Mouse (Mus musculus) cerebellum, adult 18-20 months (tissue): ENCODE data around the gene Golga7b.

Source experiments
- DNase-seq, 2 experiments: peaks; one replicate each; pipeline ENCODE4 v3.0.0; 2021

The Golga7b gene

DNA sequence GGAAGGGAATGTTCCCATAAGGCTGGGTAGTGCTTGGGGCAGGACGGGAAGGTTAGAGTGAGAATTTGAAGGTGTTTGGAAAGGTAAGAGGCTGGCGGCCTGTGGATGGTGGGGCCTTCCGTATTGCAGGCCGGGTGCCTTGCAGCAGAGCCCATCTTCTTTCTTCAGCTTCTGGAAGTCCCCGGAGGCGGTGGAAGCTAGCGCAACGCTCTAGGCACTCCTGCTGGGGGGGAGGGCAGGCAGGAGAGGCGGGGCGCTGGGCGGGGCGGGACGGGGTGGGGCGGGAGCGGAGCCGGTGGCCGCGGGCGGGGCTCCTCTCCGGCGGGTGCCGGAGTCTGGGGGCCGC is 8.0 kb downstream of the Golga7b start:
- DNase-seq, result peak in 1 of 2 experiments; percentile 72

DNA sequence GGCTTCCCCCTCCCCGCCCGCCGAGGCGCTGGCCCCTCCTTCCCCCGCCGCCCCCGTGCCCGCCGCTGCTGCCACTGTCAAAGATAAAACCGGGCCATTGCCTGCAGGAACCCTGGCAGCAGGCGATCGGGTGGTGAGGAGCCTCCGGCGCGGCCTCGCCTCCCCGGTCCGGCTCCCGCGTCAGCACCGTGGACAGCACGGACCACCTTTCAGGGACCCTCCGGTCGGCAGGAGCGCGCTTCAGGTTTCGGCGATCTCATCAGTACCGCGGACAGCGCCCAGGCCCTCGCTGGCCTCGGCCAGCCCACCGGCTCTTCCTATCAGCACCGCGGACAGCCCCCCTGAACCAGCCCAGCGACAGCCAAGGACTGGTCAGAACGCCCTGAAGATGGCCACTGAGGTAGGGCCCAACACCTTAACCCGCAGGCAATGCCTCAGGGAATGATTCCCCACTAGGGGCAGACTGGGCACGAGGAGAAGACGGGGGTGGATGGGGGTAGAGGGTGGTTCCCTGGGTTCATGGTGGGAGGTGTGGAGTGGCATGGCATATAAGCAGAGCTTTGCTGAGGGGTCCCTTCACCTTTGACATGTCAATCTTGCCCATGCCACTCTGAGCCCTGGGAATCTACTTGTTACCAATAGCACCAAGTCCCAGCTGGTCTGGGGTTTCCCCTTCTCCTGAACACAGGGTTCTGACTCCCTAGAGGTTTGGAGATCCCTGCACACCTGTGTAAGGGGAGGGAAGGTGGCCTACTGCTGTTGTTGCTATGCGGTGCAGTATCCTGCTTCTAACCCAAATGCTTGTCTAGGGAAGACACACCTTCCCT is 8.6 kb downstream of the Golga7b start:
- DNase-seq, result peak; percentile 74 to 77

DNA sequence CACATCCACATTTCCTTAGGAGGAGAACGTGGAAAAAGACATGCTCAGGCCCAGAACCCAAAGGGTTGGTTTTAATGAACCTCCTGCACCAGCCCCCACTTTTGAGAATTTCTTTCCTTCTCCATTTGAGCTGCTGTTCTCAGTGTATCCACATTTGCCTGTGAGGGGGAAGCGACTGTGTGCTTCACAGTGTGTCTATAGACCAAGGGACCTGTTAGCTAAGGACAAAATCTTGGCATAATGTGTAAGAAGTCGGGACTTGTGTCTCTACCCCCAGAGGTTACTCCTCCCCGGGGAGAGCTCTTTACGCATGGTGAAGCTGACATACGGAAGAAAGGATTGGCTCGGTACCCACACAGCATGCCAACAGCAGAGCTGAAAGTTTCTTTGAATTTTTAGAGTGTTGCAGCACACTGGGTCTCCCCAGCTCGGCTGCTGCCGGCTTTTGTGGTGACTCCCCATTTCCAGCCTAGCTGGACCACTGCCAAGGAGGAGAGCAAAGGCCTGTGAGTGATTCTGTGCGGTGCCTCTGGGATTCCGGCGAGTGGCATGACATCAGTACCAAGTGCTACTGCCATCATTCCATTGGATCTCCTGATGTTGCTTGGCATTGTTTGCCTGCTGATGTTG is 9.4 kb downstream of the Golga7b start:
- peak; percentile 80 to 85 for DNase-seq

- DNase-seq, result no peak
Observed at GRCm38 (mm10) chr19:42257241-42257635, 9.9 kb downstream of the Golga7b start.

DNA sequence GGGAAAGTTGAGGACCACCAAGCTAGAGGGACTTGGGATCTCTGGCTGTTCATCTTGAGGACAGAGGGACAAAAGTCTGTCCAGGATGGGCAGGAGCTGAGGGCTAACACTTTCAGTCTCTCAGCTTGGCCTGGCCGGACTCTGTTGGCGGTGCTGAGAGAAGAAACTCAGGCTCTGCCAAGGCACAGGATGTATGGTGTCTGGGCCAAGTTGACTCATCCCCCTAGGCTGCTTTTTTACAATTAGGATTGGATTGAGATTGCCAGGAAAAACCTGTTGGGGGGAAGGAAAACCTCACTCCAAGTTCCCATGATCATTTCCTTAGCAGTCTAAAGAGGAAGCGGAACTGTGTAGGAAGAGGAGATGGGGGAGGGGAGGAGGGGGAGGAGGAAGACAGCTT is 10.7 kb downstream of the Golga7b start:
- peak; percentile 79 to 85 for DNase-seq

- DNase-seq, result peak; percentile 86 to 88
Observed at GRCm38 (mm10) chr19:42258596-42258995, 11.2 kb downstream of the Golga7b start.

GRCm38 (mm10) chr19:42260486-42260885 is 13.1 kb downstream of the Golga7b start:
- DNase-seq, result peak; percentile 26 to 34

GRCm38 (mm10) chr19:42263524-42263923 is 16.1 kb downstream of the Golga7b start:
- DNase-seq, result no peak

- peak in 1 of 2 experiments; percentile 36 for DNase-seq
Observed at GRCm38 (mm10) chr19:42268337-42268736, 21.0 kb downstream of the Golga7b start.

DNA sequence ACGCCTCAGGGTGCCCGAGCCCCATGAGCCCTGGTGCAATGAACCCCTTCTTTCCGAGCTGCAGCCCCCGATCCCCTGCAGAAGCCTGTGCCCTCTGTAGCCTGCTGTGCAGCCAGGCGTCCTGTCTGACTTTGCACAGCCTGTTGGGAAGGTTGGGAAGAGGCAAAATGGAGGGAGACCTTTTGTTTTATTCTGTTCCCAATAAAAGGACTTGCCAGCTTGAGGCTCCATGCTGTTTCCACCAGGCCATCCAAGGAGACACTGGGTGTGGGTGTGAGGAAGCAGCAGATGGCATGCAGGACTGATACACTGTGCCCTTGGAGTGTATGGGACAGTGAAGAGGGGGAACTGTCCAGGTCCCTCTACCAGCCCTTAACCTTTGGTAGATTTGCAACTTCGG is 22.7 kb downstream of the Golga7b start:
- peak; percentile 63 to 73 for DNase-seq

GRCm38 (mm10) chr19:42271182-42271581 is 23.8 kb downstream of the Golga7b start:
- DNase-seq, result peak in 1 of 2 experiments; percentile 21

GRCm38 (mm10) chr19:42272003-42272963 is 24.9 kb downstream of the Golga7b start:
- DNase-seq, result peak; percentile 88 to 93

GRCm38 (mm10) chr19:42277288-42277687 is 29.9 kb downstream of the Golga7b start:
- DNase-seq, result no peak

DNA sequence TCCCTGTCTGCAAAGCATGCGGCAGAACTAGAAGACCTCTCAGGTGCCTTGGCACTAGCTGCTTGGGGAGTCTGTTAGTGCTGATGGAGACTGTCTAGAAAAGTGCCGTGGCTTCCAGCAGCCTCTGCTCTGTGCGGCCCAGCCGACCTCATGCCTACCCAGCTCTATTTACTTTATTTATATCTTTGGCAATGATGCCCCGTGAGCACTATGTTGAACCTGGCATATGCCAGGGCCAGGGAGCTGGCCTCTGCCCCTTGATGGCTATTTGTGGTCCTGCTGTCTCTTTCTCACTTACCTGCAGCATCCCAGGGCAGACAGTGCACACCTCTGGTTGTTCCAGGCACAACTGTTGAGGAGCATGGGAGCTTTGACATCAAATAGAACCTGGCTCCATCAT is 31.1 kb downstream of the Golga7b start:
- DNase-seq, result no peak

DNA sequence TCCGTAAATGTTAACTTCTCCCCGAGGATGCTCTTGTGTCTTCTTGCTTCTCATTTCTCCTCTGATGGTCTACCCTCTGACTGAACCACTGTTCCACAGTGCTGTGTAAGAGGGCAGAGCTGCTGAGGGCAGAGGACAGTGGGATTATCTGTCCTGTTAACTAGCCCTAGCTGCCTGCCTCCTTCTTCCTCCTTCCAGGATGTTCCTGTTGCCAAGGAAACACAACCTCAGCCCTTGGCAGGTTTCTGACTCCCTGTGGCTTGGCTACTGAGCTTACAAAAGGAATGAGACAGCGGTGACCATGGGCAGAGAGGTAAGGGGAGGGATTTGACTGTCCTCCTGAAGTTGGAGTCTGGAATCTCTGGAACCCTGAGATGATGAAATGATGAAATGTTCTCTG is 32.2 kb downstream of the Golga7b start:
- DNase-seq, result no peak

DNA sequence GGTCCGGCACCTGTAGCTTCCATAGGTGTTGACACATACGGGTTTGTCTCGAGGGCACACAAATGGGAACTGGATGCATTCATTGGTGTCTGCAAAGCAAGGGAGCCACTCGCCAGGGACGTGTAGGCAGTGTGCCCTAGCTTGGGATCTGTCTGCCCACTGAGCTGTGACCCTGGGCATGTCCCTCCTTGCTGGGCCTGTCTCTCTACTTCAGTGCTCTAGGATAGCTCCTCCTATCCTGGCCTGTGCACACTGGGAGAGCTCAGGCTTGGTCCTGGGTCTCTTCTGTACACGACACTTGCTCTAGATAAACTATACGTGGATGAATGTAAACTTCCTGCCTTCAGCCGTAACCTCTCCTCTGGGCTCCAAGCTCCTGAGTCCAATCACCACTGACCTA is 36.8 kb downstream of the Golga7b start:
- no peak for DNase-seq

DNA sequence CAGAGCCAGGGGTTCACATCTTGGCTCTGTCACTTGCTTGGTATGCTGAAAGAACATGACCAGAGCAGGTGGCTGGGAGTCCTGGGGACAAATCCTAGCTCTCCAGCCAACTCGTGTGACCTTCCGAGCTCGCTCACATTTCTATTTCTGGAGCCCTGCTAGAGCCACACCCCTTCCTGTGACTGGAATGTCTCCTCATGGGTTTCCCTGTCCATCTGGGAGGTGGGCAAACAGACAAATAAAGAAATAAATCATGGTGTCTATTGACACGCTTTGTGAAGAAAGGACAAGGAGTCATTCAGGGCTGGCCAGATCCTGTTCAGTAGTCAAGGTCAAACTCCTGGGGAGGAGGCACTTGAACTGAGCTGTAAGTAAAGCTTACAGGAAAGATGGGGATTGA is 41.0 kb downstream of the Golga7b start:
- no peak for DNase-seq

- DNase-seq, result no peak
Observed at GRCm38 (mm10) chr19:42290954-42291661, 43.7 kb downstream of the Golga7b start.

- DNase-seq, result no peak
Observed at GRCm38 (mm10) chr19:42292106-42292505, 44.7 kb downstream of the Golga7b start.

GRCm38 (mm10) chr19:42293216-42293615 is 45.8 kb downstream of the Golga7b start:
- no peak for DNase-seq

DNA sequence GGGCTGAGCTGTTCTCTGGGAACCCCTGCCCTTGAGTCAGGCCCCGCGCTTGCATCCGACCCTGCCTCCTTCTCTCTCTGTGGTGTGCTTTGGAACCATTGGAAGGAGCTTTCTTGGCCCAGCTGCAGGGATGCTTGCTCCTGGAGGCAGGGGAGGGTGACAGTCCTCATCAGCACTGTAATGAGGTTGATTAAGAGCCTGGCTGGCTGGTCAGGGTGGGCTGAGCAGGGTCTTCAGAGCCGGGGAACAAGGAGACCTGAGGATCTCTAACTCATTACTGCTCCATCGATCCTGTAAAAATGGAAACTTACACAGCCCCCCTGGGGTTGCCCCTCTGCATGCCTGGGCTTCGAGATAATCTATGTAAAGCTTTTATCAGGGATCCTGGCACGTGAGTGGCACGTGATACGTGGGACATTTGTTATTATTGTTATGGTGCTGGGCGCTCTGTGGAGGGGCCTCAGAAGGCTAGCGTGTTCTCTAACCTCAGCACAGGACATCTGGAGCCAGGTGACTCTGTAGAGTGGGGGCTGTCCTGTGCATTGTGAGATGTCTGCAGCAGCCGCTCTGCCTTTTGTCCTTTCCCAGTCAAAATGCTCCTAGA is 55.9 kb downstream of the Golga7b start:
- DNase-seq, result no peak

- no peak for DNase-seq
Observed at GRCm38 (mm10) chr19:42304506-42304905, 57.1 kb downstream of the Golga7b start.
